Mouse (Mus musculus) left cerebral cortex, adult 2 months (tissue): ENCODE results near the gene Tmem237. TPM values are rescaled to one million over a fixed set of nuclear protein-coding genes. Genes with fewer than 3 reads are reported as not detected.

ENCODE experiments used
- DNase-seq, 2 experiments: peaks; one replicate each; pipeline ENCODE4 v3.0.0; 2021 to 2022; ENCODE audit warnings: low spot score in 2 of 2, mixed read lengths in 1 of 2; ENCODE audit errors: extremely low spot score in 1 of 2
- H3K27ac ChIP-seq: fragments of 200-600 bp; 2 replicates; pipeline ENCODE4 v1.8.1; 2022
- H3K4me3 ChIP-seq: fragments of 200-600 bp; 2 replicates; pipeline ENCODE4 v1.8.1; 2022
- CTCF ChIP-seq: fragments of 200-600 bp; IDR thresholded peaks from 2 replicates; pipeline ENCODE4 v1.8.1; 2022; ENCODE audit warnings: antibody characterized with exemption, mild to moderate bottlenecking, moderate library complexity
- intact Hi-C: fragments of 180-260 bp; cut with DNase I; formaldehyde crosslinking; loops from one replicate; pipeline ENCODE4 v1.15.1; 2025
- long read RNA-seq, 2 experiments: library from polyadenylated mRNA; stranded (forward); transcript quantifications; one replicate each; pipeline ENCODE4 v2.0.0; 2021; ENCODE audit warnings: borderline mapping rate in 2 of 2
- total RNA-seq, 2 experiments: library from RNA; stranded (reverse); gene quantifications; 2 replicates each; pipeline ENCODE4 v1.2.3; 2021

Tmem237 gene
- total RNA-seq: 10 to 100 TPM; 30.8 to 31.9 TPM
- long read RNA-seq, experiment 1, partial matches to known transcripts: 1 of 1 reads
- long read RNA-seq, experiment 1, other reads (novel, unspliced or antisense): 0 of 1 reads
- long read RNA-seq, experiment 2, partial matches to known transcripts: 0 of 1 reads
- long read RNA-seq, experiment 2, other reads (novel, unspliced or antisense): 1 of 1 reads

GRCm38 (mm10) chr1:59119720-59120457 lies at the start of gene Tmem237:
Gene Tmem237 (minus strand): TSS chr1:59120408.
- intact Hi-C loops: loop anchor here (2.0 to 10.0 kb wide), 5 partner anchors 43 to 205 kb away; partner anchors contain the start of genes Als2, Mpp4, Stradb and Trak2

GRCm38 (mm10) chr1:59169586-59169985 lies 49.4 kb upstream of the Tmem237 start:
- DNase-seq: no peak
- intact Hi-C loops: no loop called here
- Histone ChIP-seq H3K27ac (no peak overlapping the region), H3K4me3 (no peak overlapping the region)
- TF ChIP-seq CTCF: no peak

More at GRCm38 (mm10) chr1:59119720-59120457, at the start of gene Tmem237:
- Histone ChIP-seq H3K27ac (peak within 1 kb of the TSS; percentile 93), H3K4me3 (peak within 1 kb of the TSS; percentile 93)
- no peak for TF ChIP-seq CTCF
- DNase-seq: peak; percentile 93 to 94

- Histone ChIP-seq H3K4me3 (no peak overlapping the region), H3K27ac (no peak overlapping the region)
- no peak for DNase-seq
- intact Hi-C loops: no loop called here
- no peak for TF ChIP-seq CTCF
Measured at GRCm38 (mm10) chr1:59168556-59168955, 48.3 kb upstream of the Tmem237 start.

DNA sequence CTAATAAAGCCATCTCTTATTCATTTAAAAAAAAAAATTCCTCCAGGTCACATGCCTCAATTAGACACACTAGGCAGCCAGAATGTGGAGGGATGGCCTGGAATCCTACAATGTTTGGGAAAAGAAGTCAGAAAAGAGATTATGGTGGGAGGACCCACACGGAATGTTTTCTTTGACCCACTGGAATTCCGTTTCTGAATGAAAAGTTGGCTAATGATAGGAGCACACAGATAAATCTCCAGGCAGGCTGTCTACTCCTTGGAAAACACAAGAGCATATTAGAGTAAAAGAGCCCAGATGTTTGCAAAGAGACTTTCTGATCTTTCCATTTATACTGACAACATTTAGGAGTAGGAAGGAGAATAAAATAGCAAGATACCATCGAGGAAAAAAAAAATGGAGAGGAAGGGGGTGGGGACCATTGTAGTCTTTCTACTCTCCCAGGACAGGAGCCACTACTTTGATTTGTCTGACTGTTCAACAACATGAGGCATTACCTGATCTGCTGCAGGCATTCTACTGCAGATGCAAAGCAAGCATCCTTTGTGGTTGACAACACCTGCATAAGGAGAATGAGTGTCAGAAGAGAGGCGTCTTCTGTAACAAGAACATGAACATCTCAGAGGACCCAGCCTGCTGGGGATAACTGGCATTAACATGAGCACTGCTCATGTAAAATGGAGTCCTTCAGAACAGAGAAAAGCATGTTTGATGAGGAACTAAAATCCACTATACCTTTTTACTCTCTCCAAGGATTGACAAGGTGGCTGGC lies 47.6 kb upstream of the Tmem237 start:
- TF ChIP-seq CTCF: no peak
- intact Hi-C loops: no loop called here
- no peak overlapping the region for H3K4me3 ChIP-seq
- DNase-seq: no peak
- H3K27ac ChIP-seq: no peak overlapping the region

GRCm38 (mm10) chr1:59166232-59166905 lies 46.2 kb upstream of the Tmem237 start:
- intact Hi-C loops: no loop called here
- Histone ChIP-seq H3K27ac (no peak overlapping the region), H3K4me3 (no peak overlapping the region)
- no peak for DNase-seq
- no peak for TF ChIP-seq CTCF

- peak overlapping the region; percentile 57; the same call in 1 of the 2 replicates for H3K27ac ChIP-seq
- no peak for TF ChIP-seq CTCF
- no peak for DNase-seq
- no peak overlapping the region for H3K4me3 ChIP-seq
- intact Hi-C loops: loop anchor here (2.0 kb wide), 1 partner anchor 43 kb away; the partner anchor contains the start of gene Tmem237
Measured at GRCm38 (mm10) chr1:59163918-59164317, 43.7 kb upstream of the Tmem237 start.

GRCm38 (mm10) chr1:59163030-59163461 lies 42.8 kb upstream of the Tmem237 start, which contains the start of gene Mpp4:
Gene Mpp4 (minus strand): TSS chr1:59163389.
- intact Hi-C loops: loop anchor here (2.0 kb wide), 1 partner anchor 42 kb away; the partner anchor contains the start of gene Tmem237
- no peak for TF ChIP-seq CTCF
- Histone ChIP-seq H3K4me3 (no peak within 1 kb of the TSS), H3K27ac (peak within 1 kb of the TSS; percentile 57)
- peak; percentile 76 to 77 for DNase-seq

- no peak overlapping the region for H3K4me3 ChIP-seq
- intact Hi-C loops: loop anchor here (2.0 kb wide), 1 partner anchor 42 kb away; the partner anchor contains the start of gene Tmem237
- no peak for DNase-seq
- TF ChIP-seq CTCF: no peak
- H3K27ac ChIP-seq: peak overlapping the region; percentile 56; the same call in 1 of the 2 replicates
Measured at GRCm38 (mm10) chr1:59162309-59163024, 42.3 kb upstream of the Tmem237 start.

- Histone ChIP-seq H3K27ac (no peak overlapping the region), H3K4me3 (no peak overlapping the region)
- intact Hi-C loops: no loop called here
- DNase-seq: no peak
- TF ChIP-seq CTCF: no peak
Measured at GRCm38 (mm10) chr1:59161396-59161795, 41.2 kb upstream of the Tmem237 start.

GRCm38 (mm10) chr1:59160871-59161270 lies 40.7 kb upstream of the Tmem237 start:
- H3K4me3 ChIP-seq: no peak overlapping the region
- intact Hi-C loops: no loop called here
- no peak for DNase-seq
- TF ChIP-seq CTCF: no peak
- no peak overlapping the region for H3K27ac ChIP-seq
